Mouse (Mus musculus): Measurements from ENCODE around the gene Il18. TPM values are rescaled to one million over a fixed set of nuclear protein-coding genes. Genes with fewer than 3 reads are reported as not detected.

Il18 gene
- 1.9 TPM for polyA plus RNA-seq (2012; fragmentation: generic; extraction: Trizol)

GRCm38 (mm10) chr9:50554241-50555093 is at the start of gene Il18:
Gene Il18, plus strand, starts transcription at chr9:50554827.
- peak within 1 kb of the TSS; percentile 74 for H3K4me2 ChIP-seq (ENCODE audit: low read depth)
- H3K27me3 ChIP-seq (ENCODE audit: control insufficient read depth, insufficient read depth, insufficient read length): no peaks in the 10 kb centered on the region
- TF ChIP-seq TCF12 (IDR thresholded peaks at IDR 0.05; ENCODE audit: insufficient read depth, poor library complexity, severe bottlenecking): no peak
- no peaks in the 10 kb centered on the region for H3K79me2 ChIP-seq (ENCODE audit: control insufficient read depth, insufficient read depth)
- no peak within 1 kb of the TSS for H3ac ChIP-seq (ENCODE audit: control insufficient read depth, insufficient read length)
- H3K36me3 ChIP-seq (ENCODE audit: control insufficient read depth, insufficient read depth): no peaks in the 10 kb centered on the region
- H3K4me3 ChIP-seq: peak within 1 kb of the TSS; percentile 11

GRCm38 (mm10) chr9:50505405-50505804 is 49.2 kb upstream of the Il18 start:
- no peaks in the 10 kb centered on the region for H3K27me3 ChIP-seq (ENCODE audit: control insufficient read depth, insufficient read depth, insufficient read length)
- H3ac ChIP-seq (ENCODE audit: control insufficient read depth, insufficient read length): no peak overlapping the region
- no peak overlapping the region for H3K4me2 ChIP-seq (ENCODE audit: low read depth)
- no peaks in the 10 kb centered on the region for H3K79me2 ChIP-seq (ENCODE audit: control insufficient read depth, insufficient read depth)
- no peaks in the 10 kb centered on the region for H3K36me3 ChIP-seq (ENCODE audit: control insufficient read depth, insufficient read depth)
- H3K4me3 ChIP-seq: no peak overlapping the region
- TF ChIP-seq CEBPB (IDR thresholded peaks at IDR 0.05; ENCODE audit: insufficient read depth, poor library complexity, severe bottlenecking): no peak
- TF ChIP-seq MAX (IDR thresholded peaks at IDR 0.05; ENCODE audit: low read depth): no peak
- no peak for TF ChIP-seq SRF (IDR thresholded peaks at IDR 0.05; ENCODE audit: control insufficient read depth, insufficient read length, low read depth)
- no peak for TF ChIP-seq TCF12 (IDR thresholded peaks at IDR 0.05; ENCODE audit: insufficient read depth, poor library complexity, severe bottlenecking)
- no peak for TF ChIP-seq POLR2A (IDR thresholded peaks at IDR 0.05; ENCODE audit: insufficient read length, low read depth)
- TF ChIP-seq TCF3 (IDR thresholded peaks at IDR 0.05; ENCODE audit: insufficient read length, low read depth): no peak
- no peak for TF ChIP-seq REST (IDR thresholded peaks at IDR 0.05; ENCODE audit: insufficient read depth, insufficient read length)
- TF ChIP-seq E2F4 (IDR thresholded peaks at IDR 0.05; ENCODE audit: insufficient read depth): no peak
- TF ChIP-seq MYOD1 (IDR thresholded peaks at IDR 0.05; ENCODE audit: control insufficient read depth in 1 of 3, insufficient read length in 2 of 3, low read depth in 2 of 3): no peak
- no peak for TF ChIP-seq POLR2AphosphoS2 (IDR thresholded peaks at IDR 0.05; ENCODE audit: insufficient read length, low read depth)
- no peak for TF ChIP-seq USF1 (IDR thresholded peaks at IDR 0.05; ENCODE audit: low read depth)
- no peak for TF ChIP-seq MYOG (IDR thresholded peaks at IDR 0.05; ENCODE audit: control insufficient read depth in 1 of 3, insufficient read depth in 1 of 3, insufficient read length in 2 of 3, low read depth in 2 of 3)

DNA sequence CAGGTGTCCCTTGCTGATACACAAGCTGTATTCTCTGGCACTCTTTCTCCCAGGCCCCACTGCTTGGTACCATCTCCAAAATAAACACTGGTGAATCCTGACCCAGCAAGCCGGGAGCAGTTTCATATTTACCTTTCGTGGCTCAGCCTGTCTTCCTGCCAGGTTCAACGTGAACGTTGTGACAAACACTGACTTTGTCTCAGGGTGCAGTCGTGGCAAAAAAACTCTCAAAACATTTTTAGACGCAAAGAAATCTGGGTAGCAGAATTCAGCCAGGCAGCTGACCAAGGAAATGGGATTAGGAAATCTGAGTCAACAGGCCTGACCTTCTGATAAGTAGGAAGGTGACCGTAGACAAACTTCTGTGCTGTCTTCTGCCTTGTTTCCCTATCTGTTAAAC is 47.1 kb upstream of the Il18 start:
- Histone ChIP-seq H3ac (ENCODE audit: control insufficient read depth, insufficient read length) (no peak overlapping the region), H3K27me3 (ENCODE audit: control insufficient read depth, insufficient read depth, insufficient read length) (no peaks in the 10 kb centered on the region), H3K36me3 (ENCODE audit: control insufficient read depth, insufficient read depth) (no peaks in the 10 kb centered on the region), H3K79me2 (ENCODE audit: control insufficient read depth, insufficient read depth) (no peaks in the 10 kb centered on the region), H3K4me3 (no peak overlapping the region), H3K4me2 (ENCODE audit: low read depth) (peak overlapping the region; percentile 30)
- TF ChIP-seq SRF (IDR thresholded peaks at IDR 0.05; ENCODE audit: control insufficient read depth, insufficient read length, low read depth) (no peak), POLR2A (IDR thresholded peaks at IDR 0.05; ENCODE audit: insufficient read length, low read depth) (no peak), USF1 (IDR thresholded peaks at IDR 0.05; ENCODE audit: low read depth) (peak; percentile 7), REST (IDR thresholded peaks at IDR 0.05; ENCODE audit: insufficient read depth, insufficient read length) (no peak)

DNA sequence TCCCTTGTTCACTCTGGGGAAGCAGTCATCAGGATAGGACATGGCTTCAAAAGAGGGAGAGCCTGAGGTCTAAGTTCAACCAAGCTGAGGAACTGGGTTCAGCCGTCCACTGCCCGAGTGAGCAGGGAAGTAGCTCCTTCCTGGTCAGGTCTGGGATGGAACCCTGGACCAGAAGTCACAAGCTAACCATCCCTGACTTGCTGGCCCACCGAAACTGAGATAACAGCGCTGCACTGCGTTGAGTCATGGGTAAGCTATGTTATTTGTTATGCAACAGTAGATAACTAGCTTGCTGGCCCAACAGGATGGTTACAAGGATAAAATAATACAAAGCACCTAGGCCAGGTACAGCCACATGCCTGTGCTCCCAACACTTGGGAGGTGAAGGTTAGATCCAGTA is 39.2 kb upstream of the Il18 start:
- H3ac ChIP-seq (ENCODE audit: control insufficient read depth, insufficient read length): no peak overlapping the region
- H3K79me2 ChIP-seq (ENCODE audit: control insufficient read depth, insufficient read depth): no peaks in the 10 kb centered on the region
- no peaks in the 10 kb centered on the region for H3K27me3 ChIP-seq (ENCODE audit: control insufficient read depth, insufficient read depth, insufficient read length)
- no peak overlapping the region for H3K4me3 ChIP-seq
- no peak overlapping the region for H3K4me2 ChIP-seq (ENCODE audit: low read depth)
- no peaks in the 10 kb centered on the region for H3K36me3 ChIP-seq (ENCODE audit: control insufficient read depth, insufficient read depth)
- TF ChIP-seq POLR2A (IDR thresholded peaks at IDR 0.05; ENCODE audit: insufficient read length, low read depth) (no peak), MAX (IDR thresholded peaks at IDR 0.05; ENCODE audit: low read depth) (no peak), E2F4 (IDR thresholded peaks at IDR 0.05; ENCODE audit: insufficient read depth) (no peak), TCF3 (IDR thresholded peaks at IDR 0.05; ENCODE audit: insufficient read length, low read depth) (no peak), REST (IDR thresholded peaks at IDR 0.05; ENCODE audit: insufficient read depth, insufficient read length) (no peak), TCF12 (IDR thresholded peaks at IDR 0.05; ENCODE audit: insufficient read depth, poor library complexity, severe bottlenecking) (no peak)

DNA sequence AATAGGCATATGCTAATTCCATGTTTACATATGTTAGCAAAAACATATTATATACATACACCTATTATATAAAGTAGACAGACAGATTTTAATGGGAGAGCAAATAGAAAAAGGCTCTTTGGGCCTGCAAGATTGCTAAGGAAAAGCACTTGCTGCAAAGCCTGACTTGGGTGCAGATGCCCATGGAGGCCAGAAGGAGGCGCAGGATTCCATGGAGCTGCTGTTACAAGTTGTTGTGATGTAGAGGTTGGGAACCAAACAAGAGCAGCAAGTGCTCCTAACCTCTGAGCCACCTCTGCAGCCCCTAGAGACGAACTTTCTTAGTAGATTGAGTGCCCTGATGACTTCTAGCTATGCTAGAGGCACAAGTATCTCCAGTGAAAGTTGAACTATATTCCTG is 35.8 kb upstream of the Il18 start:
- no peak overlapping the region for H3ac ChIP-seq (ENCODE audit: control insufficient read depth, insufficient read length)
- no peak overlapping the region for H3K4me3 ChIP-seq
- H3K4me2 ChIP-seq (ENCODE audit: low read depth): no peak overlapping the region
- H3K36me3 ChIP-seq (ENCODE audit: control insufficient read depth, insufficient read depth): peaks cover 6% of the 10 kb centered on the region
- TF ChIP-seq TCF12 (IDR thresholded peaks at IDR 0.05; ENCODE audit: insufficient read depth, poor library complexity, severe bottlenecking) (no peak), USF1 (IDR thresholded peaks at IDR 0.05; ENCODE audit: low read depth) (no peak), TCF3 (IDR thresholded peaks at IDR 0.05; ENCODE audit: insufficient read length, low read depth) (no peak), SRF (IDR thresholded peaks at IDR 0.05; ENCODE audit: control insufficient read depth, insufficient read length, low read depth) (no peak), REST (IDR thresholded peaks at IDR 0.05; ENCODE audit: insufficient read depth, insufficient read length) (no peak), MYOD1 (IDR thresholded peaks at IDR 0.05; ENCODE audit: control insufficient read depth in 1 of 3, insufficient read length in 2 of 3, low read depth in 2 of 3) (no peak), POLR2A (IDR thresholded peaks at IDR 0.05; ENCODE audit: insufficient read length, low read depth) (no peak), E2F4 (IDR thresholded peaks at IDR 0.05; ENCODE audit: insufficient read depth) (no peak), MAX (IDR thresholded peaks at IDR 0.05; ENCODE audit: low read depth) (no peak)
- no peaks in the 10 kb centered on the region for H3K27me3 ChIP-seq (ENCODE audit: control insufficient read depth, insufficient read depth, insufficient read length)
- H3K79me2 ChIP-seq (ENCODE audit: control insufficient read depth, insufficient read depth): no peaks in the 10 kb centered on the region

All from myocyte (in vitro differentiated cells).